Mouse (Mus musculus) embryo, embryonic 9.5 days (tissue): ENCODE measurements at regions not wholly inside any gene's neighbourhood (a gene's known extent, or its start where the extent isn't known, plus 50 kb on each side); places are given as distances from the start of the nearest gene placed in this dataset.

Experiments
- DNase-seq: peaks from one replicate; pipeline ENCODE4 v3.0.0-alpha.2; 2017; ENCODE audit errors: extremely low spot score

- no peak for DNase-seq
Observed at GRCm38 (mm10) chr12:52400099-52400498, 103.7 kb upstream of the Arhgap5 start.

DNA sequence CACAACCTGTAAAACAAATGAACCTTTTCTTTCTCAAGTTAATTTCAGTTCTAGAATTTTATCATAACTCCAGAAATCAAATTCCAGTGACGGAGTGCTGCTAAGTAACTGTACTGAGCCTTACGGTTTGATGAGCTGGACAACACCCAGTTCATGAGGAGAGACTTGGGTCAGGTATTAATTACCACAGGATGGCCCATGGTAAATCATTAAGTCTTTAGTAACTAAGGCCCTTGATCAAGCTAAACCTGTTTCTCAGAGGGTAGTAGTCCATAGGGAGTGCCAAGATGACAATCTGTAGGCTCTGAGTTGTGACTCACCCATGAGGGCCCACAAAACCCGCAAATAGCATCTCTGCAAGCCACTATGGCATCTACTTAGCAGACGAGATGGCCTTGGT is 101.1 kb upstream of the Arhgap5 start:
- DNase-seq, result no peak

GRCm38 (mm10) chr12:52406386-52406785 is 97.4 kb upstream of the Arhgap5 start:
- no peak for DNase-seq

DNA sequence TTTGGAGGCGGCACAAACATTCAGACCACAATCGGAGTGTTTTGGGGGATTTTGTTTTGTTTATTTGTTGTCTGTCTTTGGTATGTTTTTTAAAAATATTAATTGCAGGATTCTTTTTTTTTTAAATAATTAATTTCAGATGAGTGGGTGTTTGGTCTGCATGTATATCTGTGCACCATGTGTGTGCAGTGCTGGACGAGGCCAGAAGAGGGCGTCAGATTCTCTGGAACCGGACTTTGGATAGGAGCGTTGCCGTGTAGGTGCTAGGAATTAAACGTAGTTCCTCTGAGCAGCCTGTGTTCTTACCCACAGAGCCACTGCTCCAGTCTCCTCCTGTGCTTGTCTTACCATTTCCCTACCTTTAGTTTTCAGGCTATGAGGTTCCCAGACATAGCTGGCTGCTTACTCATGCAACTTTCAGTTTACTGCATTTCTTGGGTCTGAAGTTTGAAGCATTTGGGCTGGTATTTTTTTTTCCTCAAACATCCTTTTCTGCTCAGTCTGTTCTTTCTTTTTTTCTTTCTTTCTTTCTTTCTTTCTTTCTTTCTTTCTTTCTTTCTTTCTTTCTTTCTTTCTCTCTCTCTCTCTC is 95.4 kb upstream of the Arhgap5 start:
- no peak for DNase-seq

- DNase-seq, result no peak
Observed at GRCm38 (mm10) chr12:52409221-52409620, 94.6 kb upstream of the Arhgap5 start.

- no peak for DNase-seq
Observed at GRCm38 (mm10) chr12:52412172-52412571, 91.6 kb upstream of the Arhgap5 start.

- DNase-seq, result peak; percentile 68
Observed at GRCm38 (mm10) chr12:52413046-52413473, 90.7 kb upstream of the Arhgap5 start.

GRCm38 (mm10) chr12:52422729-52423128 is 81.0 kb upstream of the Arhgap5 start:
- no peak for DNase-seq

DNA sequence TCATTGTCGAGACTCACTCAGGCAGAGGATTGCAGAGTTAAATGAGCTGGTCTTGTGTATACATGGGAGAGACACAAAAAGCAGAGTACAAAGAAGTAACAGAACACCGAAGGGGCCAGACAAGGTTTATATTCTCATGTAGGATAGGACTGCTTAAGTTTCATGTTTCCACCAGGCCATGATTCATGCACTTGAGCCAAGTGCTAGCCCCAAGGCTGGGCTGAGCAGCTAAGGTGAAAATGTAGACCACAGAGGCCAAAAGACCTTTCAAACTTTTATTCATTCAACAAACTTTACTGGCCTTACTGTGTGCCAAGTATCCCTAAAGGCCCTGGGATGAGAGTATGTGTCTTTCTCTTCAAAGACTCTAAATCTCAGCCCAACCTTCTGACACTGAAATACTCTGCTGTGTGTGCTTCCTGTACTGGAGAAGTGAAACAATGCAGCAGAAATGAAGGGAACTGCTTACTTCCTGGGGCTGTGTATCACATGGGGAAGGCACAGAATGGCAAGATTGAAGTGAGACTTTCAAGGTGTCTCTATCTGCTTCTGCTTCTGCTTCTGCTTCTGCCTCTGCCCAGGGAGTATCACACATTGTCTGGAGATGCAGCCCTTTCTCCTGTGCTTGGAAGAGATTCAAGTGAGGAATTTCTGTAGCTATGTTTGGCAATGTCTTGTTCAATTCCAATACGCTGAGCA is 79.3 kb upstream of the Arhgap5 start:
- no peak for DNase-seq

GRCm38 (mm10) chr12:52429935-52430334 is 73.8 kb upstream of the Arhgap5 start:
- no peak for DNase-seq

GRCm38 (mm10) chr12:52431933-52432332 is 71.8 kb upstream of the Arhgap5 start:
- no peak for DNase-seq

- DNase-seq, result no peak
Observed at GRCm38 (mm10) chr12:52434021-52434420, 69.8 kb upstream of the Arhgap5 start.

DNA sequence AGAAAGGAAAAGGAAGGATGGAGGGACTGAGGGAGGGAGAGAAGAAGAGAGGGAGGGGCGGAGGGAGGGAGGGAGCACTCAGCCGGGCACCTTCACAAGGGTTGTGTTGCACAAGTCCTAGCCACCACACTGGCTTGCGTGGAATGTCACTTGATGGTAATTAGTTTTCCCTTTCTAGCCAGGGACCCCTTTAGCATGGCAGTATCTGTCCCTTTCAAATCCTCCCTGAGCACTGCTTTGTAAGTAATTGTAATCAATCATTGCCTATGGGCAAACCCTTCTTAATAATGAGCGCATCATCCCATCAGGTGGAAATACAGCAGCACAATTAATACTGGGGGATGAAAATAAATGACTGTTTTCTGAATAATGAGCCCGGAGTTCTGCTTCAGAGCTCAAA is 68.5 kb upstream of the Arhgap5 start:
- DNase-seq, result no peak

- DNase-seq, result no peak
Observed at GRCm38 (mm10) chr12:52435795-52436211, 68.0 kb upstream of the Arhgap5 start.

- no peak for DNase-seq
Observed at GRCm38 (mm10) chr12:52436941-52437340, 66.8 kb upstream of the Arhgap5 start.

GRCm38 (mm10) chr12:52439241-52439640 is 64.5 kb upstream of the Arhgap5 start:
- DNase-seq, result no peak

GRCm38 (mm10) chr12:52440868-52441365 is 62.9 kb upstream of the Arhgap5 start:
- DNase-seq, result no peak

- DNase-seq, result no peak
Observed at GRCm38 (mm10) chr12:52442337-52442736, 61.4 kb upstream of the Arhgap5 start.

DNA sequence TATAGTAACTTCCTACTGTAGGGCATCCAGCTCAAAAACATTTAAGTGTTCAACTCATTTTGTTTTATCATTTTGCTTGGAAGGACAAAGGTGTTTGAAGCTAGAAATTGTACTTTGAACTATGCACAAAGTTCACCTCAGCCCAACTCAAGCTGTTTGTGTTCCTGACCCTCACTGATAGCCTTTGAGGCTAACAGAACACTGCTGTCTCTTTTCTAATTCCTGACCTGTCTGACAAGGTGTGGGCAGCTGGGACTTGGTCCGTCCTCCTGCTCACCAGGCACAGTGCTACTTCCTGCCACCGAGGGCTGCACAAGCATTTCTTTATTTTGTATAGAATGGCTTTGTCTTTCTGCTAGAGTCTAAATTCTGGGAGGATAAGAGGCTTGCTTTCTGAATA is 58.0 kb upstream of the Arhgap5 start:
- no peak for DNase-seq

DNA sequence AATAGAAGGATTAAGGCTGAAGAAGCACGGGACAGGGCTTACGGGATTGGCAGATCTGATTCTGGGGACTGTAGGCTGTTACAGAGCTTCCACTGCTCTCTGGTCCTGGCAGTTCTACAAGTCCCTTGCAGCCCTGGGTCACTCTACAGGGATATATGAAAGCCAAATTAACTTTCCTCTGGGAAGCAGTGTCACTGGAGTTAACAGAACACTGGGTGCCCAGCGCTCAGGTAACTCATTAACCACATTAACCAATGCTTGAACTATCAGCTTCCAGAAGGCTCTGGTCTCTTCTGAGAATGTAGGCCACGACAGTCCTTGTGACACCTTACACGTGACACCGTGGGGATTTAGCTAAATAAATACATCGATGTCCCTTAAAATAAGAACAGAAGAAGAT is 57.3 kb upstream of the Arhgap5 start:
- no peak for DNase-seq

- no peak for DNase-seq
Observed at GRCm38 (mm10) chr12:52447482-52447881, 56.3 kb upstream of the Arhgap5 start.

DNA sequence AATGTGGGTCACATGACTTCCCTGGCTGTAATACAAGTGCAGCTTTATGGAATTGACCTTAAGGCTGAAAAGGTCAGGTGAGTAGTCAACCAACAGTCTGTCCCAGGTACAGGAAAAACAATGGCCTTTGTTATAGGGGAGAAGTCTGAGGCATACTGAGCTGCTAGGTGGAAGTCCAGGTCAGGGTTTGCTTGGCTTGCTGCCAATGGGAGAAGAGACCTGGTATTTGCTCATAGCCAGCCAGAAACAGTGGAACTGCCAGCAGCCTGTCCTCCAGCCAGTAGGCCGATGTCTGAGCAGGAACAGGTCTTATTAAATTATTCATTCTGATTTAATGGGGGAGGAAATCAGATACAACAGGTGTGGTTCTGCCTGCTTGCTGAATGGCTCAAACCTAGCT is 55.6 kb upstream of the Arhgap5 start:
- DNase-seq, result no peak

DNA sequence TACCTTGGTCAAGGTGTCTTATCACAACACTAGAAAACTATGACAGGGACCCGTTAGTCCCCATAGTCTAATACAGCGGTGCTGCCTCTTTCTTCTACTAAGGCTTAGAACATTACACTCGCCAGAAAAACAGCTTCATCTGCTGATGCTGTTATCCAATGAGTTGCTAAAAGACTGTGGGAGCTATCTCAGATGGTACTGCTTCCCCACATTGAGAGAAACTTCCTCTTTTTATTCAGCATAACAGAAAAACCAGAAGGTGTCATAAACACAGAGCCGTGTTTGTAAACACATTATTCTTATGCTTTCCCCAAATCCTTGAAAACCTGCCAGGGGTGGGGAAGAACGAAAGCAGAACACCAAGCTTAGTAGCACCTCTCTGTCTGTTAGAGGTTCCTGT is 49.9 kb upstream of the Arhgap5 start:
- no peak for DNase-seq
